Mouse (Mus musculus) forebrain, embryonic 12.5 days (tissue): ENCODE measurements around the gene Ptgis. TPM values are rescaled to one million over a fixed set of nuclear protein-coding genes. Genes with fewer than 3 reads are reported as not detected.
"Not testable (repeated sequence)": the region's sequence is repeated elsewhere in the genome, so short reads cannot be mapped to it uniquely, and the experiment has no call there.

ENCODE experiments used
- ATAC-seq: fragments of 200-750 bp; cut with Nextera tagmentation; 2 replicates; pipeline ENCODE4 v1.8.0; 2017; ENCODE audit warnings: moderate TSS enrichment; ENCODE audit not compliant: low FRiP score
- H3K27ac ChIP-seq: fragments of 300-500 bp; sonication (generic); 2 replicates; pipeline ENCODE4 v1.5.1; 2016; ENCODE audit warnings: mild to moderate bottlenecking
- H3K27me3 ChIP-seq: fragments of 300-500 bp; sonication (generic); 2 replicates; pipeline ENCODE4 v1.6.1; 2016; ENCODE audit warnings: mild to moderate bottlenecking
- H3K36me3 ChIP-seq: fragments of 300-500 bp; sonication (generic); replicated peaks from 2 replicates; pipeline ENCODE4 v1.6.1; 2016; ENCODE audit warnings: mild to moderate bottlenecking
- H3K4me1 ChIP-seq: fragments of 300-500 bp; sonication (generic); 2 replicates; pipeline ENCODE4 v1.6.1; 2016
- H3K4me2 ChIP-seq: fragments of 300-500 bp; sonication (generic); 2 replicates; pipeline ENCODE4 v1.6.1; 2016; ENCODE audit warnings: mild to moderate bottlenecking, moderate library complexity
- H3K4me3 ChIP-seq: fragments of 300-500 bp; sonication (generic); replicated peaks from 2 replicates; pipeline ENCODE4 v1.5.1; 2016; ENCODE audit warnings: mild to moderate bottlenecking
- H3K9ac ChIP-seq: fragments of 300-500 bp; sonication (generic); 2 replicates; pipeline ENCODE4 v1.6.1; 2016; ENCODE audit warnings: mild to moderate bottlenecking
- H3K9me3 ChIP-seq: fragments of 300-500 bp; sonication (generic); 2 replicates; pipeline ENCODE4 v1.6.1; 2016
- WGBS: fragments of 180-500 bp; shearing (Covaris S2); methylation state at CpG from one replicate; pipeline ENCODE4 v1.1.7; 2016; 5-methylcytosine and 5-hydroxymethylcytosine counted together
- polyA plus RNA-seq: library from polyadenylated mRNA; unstranded; fragments of >200 nt; fragmentation: Nextera tagmentation; extraction: Ambion mirVana; gene quantifications from 2 replicates; pipeline ENCODE4 v1.2.1, GENCODE M21; 2016

Ptgis gene
- polyA plus RNA-seq, 1 experiment from 2014 or later, result 6.0 TPM

GRCm38 (mm10) chr2:167220736-167221135, 19.7 kb downstream of the Ptgis start:
- H3K27ac ChIP-seq, result no peak overlapping the region
- 86% methylated on average over 5 of the region's 5 CpGs for WGBS
- no peaks in the 10 kb centered on the region for H3K9me3 ChIP-seq
- no peak for ATAC-seq
- no peak overlapping the region for H3K9ac ChIP-seq
- no peaks in the 10 kb centered on the region for H3K36me3 ChIP-seq
- no peaks in the 10 kb centered on the region for H3K27me3 ChIP-seq
- no peak overlapping the region for H3K4me3 ChIP-seq
- no peaks in the 10 kb centered on the region for H3K4me1 ChIP-seq
- no peak overlapping the region for H3K4me2 ChIP-seq

- Histone ChIP-seq H3K27ac (no peak overlapping the region), H3K4me1 (no peaks in the 10 kb centered on the region), H3K36me3 (no peaks in the 10 kb centered on the region), H3K27me3 (no peaks in the 10 kb centered on the region), H3K9me3 (no peaks in the 10 kb centered on the region), H3K4me3 (no peak overlapping the region), H3K4me2 (no peak overlapping the region), H3K9ac (no peak overlapping the region)
- WGBS, result 47% methylated on average over 8 of the region's 8 CpGs
- peak; percentile 84 for ATAC-seq
Measured at GRCm38 (mm10) chr2:167219154-167219775, 21.1 kb downstream of the Ptgis start.

GRCm38 (mm10) chr2:167213666-167214065, 26.7 kb downstream of the Ptgis start:
- Histone ChIP-seq H3K4me2 (no peak overlapping the region), H3K27ac (no peak overlapping the region), H3K4me3 (no peak overlapping the region), H3K9me3 (no peaks in the 10 kb centered on the region; the same call in 1 of the 2 replicates), H3K4me1 (no peaks in the 10 kb centered on the region), H3K36me3 (no peaks in the 10 kb centered on the region), H3K27me3 (no peaks in the 10 kb centered on the region), H3K9ac (no peak overlapping the region)
- no peak for ATAC-seq
- 96% methylated on average over 12 of the region's 12 CpGs for WGBS

GRCm38 (mm10) chr2:167213076-167213475, 27.3 kb downstream of the Ptgis start:
- no peak for ATAC-seq
- Histone ChIP-seq H3K27ac (no peak overlapping the region), H3K36me3 (no peaks in the 10 kb centered on the region), H3K9me3 (no peaks in the 10 kb centered on the region; the same call in 1 of the 2 replicates), H3K4me2 (no peak overlapping the region), H3K4me3 (no peak overlapping the region), H3K9ac (no peak overlapping the region), H3K27me3 (no peaks in the 10 kb centered on the region), H3K4me1 (no peaks in the 10 kb centered on the region)
- WGBS, result 100% methylated on average over 3 of the region's 3 CpGs

GRCm38 (mm10) chr2:167212551-167212950, 27.9 kb downstream of the Ptgis start:
- no peak for ATAC-seq
- Histone ChIP-seq H3K9ac (no peak overlapping the region), H3K4me2 (no peak overlapping the region), H3K4me3 (no peak overlapping the region), H3K9me3 (no peaks in the 10 kb centered on the region; the same call in 1 of the 2 replicates), H3K36me3 (no peaks in the 10 kb centered on the region), H3K27me3 (no peaks in the 10 kb centered on the region), H3K27ac (no peak overlapping the region), H3K4me1 (no peaks in the 10 kb centered on the region)
- WGBS, result 90% methylated on average over 6 of the region's 6 CpGs

GRCm38 (mm10) chr2:167212089-167212488, 28.3 kb downstream of the Ptgis start:
- no peaks in the 10 kb centered on the region for H3K4me1 ChIP-seq
- no peak overlapping the region for H3K4me2 ChIP-seq
- H3K27ac ChIP-seq, result no peak overlapping the region
- no peak overlapping the region for H3K9ac ChIP-seq
- no peaks in the 10 kb centered on the region; the same call in 1 of the 2 replicates for H3K9me3 ChIP-seq
- H3K4me3 ChIP-seq, result no peak overlapping the region
- no peak for ATAC-seq
- no peaks in the 10 kb centered on the region for H3K36me3 ChIP-seq
- WGBS, result 91% methylated on average over 3 of the region's 3 CpGs
- no peaks in the 10 kb centered on the region for H3K27me3 ChIP-seq

- WGBS, result 89% methylated on average over 9 of the region's 9 CpGs
- H3K27me3 ChIP-seq, result no peaks in the 10 kb centered on the region
- ATAC-seq, result no peak
- H3K9me3 ChIP-seq, result no peaks in the 10 kb centered on the region; the same call in 1 of the 2 replicates
- H3K9ac ChIP-seq, result no peak overlapping the region
- no peaks in the 10 kb centered on the region for H3K4me1 ChIP-seq
- no peak overlapping the region for H3K4me2 ChIP-seq
- no peak overlapping the region for H3K4me3 ChIP-seq
- no peak overlapping the region for H3K27ac ChIP-seq
- no peaks in the 10 kb centered on the region for H3K36me3 ChIP-seq
Measured at GRCm38 (mm10) chr2:167209900-167210299, 30.5 kb downstream of the Ptgis start.

GRCm38 (mm10) chr2:167208984-167209383, 31.4 kb downstream of the Ptgis start:
- Histone ChIP-seq H3K4me2 (no peak overlapping the region), H3K36me3 (no peaks in the 10 kb centered on the region), H3K9ac (no peak overlapping the region), H3K27me3 (no peaks in the 10 kb centered on the region), H3K4me3 (no peak overlapping the region), H3K9me3 (no peaks in the 10 kb centered on the region; the same call in 1 of the 2 replicates), H3K4me1 (no peaks in the 10 kb centered on the region), H3K27ac (no peak overlapping the region)
- no peak for ATAC-seq
- WGBS, result 85% methylated on average over 3 of the region's 3 CpGs

GRCm38 (mm10) chr2:167205918-167206629, 34.3 kb downstream of the Ptgis start:
- 88% methylated on average over 18 of the region's 18 CpGs for WGBS
- Histone ChIP-seq H3K9ac (no peak overlapping the region), H3K9me3 (no peaks in the 10 kb centered on the region), H3K4me2 (no peak overlapping the region), H3K36me3 (no peaks in the 10 kb centered on the region), H3K4me1 (peaks cover 13% of the 10 kb centered on the region), H3K27me3 (no peaks in the 10 kb centered on the region), H3K27ac (no peak overlapping the region), H3K4me3 (no peak overlapping the region)
- ATAC-seq, result no peak

- not testable (repeated sequence) for H3K9ac ChIP-seq, H3K36me3 ChIP-seq, H3K9me3 ChIP-seq, ATAC-seq, H3K4me2 ChIP-seq, H3K27me3 ChIP-seq, H3K27ac ChIP-seq, H3K4me3 ChIP-seq
- WGBS, result 88% methylated on average over 5 of the region's 5 CpGs
- H3K4me1 ChIP-seq, result peaks cover 15% of the 10 kb centered on the region
Measured at GRCm38 (mm10) chr2:167204686-167205085, 35.7 kb downstream of the Ptgis start.

- ATAC-seq, result no peak
- Histone ChIP-seq H3K4me1 (peaks cover 15% of the 10 kb centered on the region), H3K9ac (no peak overlapping the region), H3K27me3 (no peaks in the 10 kb centered on the region), H3K9me3 (no peaks in the 10 kb centered on the region), H3K27ac (no peak overlapping the region), H3K4me2 (no peak overlapping the region), H3K36me3 (no peaks in the 10 kb centered on the region), H3K4me3 (no peak overlapping the region)
- 77% methylated on average over 7 of the region's 7 CpGs for WGBS
Measured at GRCm38 (mm10) chr2:167203505-167204166, 36.8 kb downstream of the Ptgis start.

GRCm38 (mm10) chr2:167201463-167202291, 38.7 kb downstream of the Ptgis start:
- Histone ChIP-seq H3K4me3 (no peak overlapping the region), H3K36me3 (no peaks in the 10 kb centered on the region), H3K9ac (no peak overlapping the region), H3K4me2 (peak overlapping the region; percentile 24), H3K4me1 (peaks cover 15% of the 10 kb centered on the region), H3K9me3 (no peaks in the 10 kb centered on the region), H3K27me3 (no peaks in the 10 kb centered on the region), H3K27ac (peak overlapping the region; percentile 80)
- 44% methylated on average over 16 of the region's 16 CpGs for WGBS
- ATAC-seq, result peak; percentile 70
